Mouse (Mus musculus) embryonic fibroblast, embryonic 13.5 days (primary cell): Measurements from ENCODE around the gene Ccdc177. TPM values are rescaled to one million over a fixed set of nuclear protein-coding genes. Genes with fewer than 3 reads are reported as not detected.

Experiments used
- H3K27ac ChIP-seq: 2 replicates; pipeline ENCODE4 v1.5.1; 2012; ENCODE audit warnings: low read length, control low read depth, inconsistent platforms; ENCODE audit not compliant: insufficient read depth
- H3K4me1 ChIP-seq: 2 replicates; pipeline ENCODE4 v1.6.1; 2011; ENCODE audit warnings: low read length; ENCODE audit not compliant: control insufficient read depth, insufficient read depth
- H3K4me3 ChIP-seq: 2 replicates; pipeline ENCODE4 v1.5.1; 2011; ENCODE audit warnings: mild to moderate bottlenecking, control low read depth, low read length; ENCODE audit not compliant: insufficient read depth
- CTCF ChIP-seq: IDR thresholded peaks from 2 replicates; pipeline ENCODE4 v1.5.1; 2011; ENCODE audit warnings: mild to moderate bottlenecking, control low read depth, low read length, moderate library complexity, borderline replicate concordance; ENCODE audit not compliant: insufficient read depth
- POLR2A ChIP-seq: IDR thresholded peaks from 2 replicates; pipeline ENCODE4 v1.6.1; 2011; ENCODE audit warnings: low read depth, mild to moderate bottlenecking, control low read depth, low read length, moderate library complexity
- polyA plus RNA-seq: library from polyadenylated mRNA; stranded (reverse); fragments of >200 nt; gene quantifications from 2 replicates; pipeline ENCODE4 v1.2.4, GENCODE M21; 2011; ENCODE audit warnings: low read depth; ENCODE audit not compliant: missing spikeins, insufficient read length

Ccdc177 gene
- not detected in 2 replicates for polyA plus RNA-seq

DNA sequence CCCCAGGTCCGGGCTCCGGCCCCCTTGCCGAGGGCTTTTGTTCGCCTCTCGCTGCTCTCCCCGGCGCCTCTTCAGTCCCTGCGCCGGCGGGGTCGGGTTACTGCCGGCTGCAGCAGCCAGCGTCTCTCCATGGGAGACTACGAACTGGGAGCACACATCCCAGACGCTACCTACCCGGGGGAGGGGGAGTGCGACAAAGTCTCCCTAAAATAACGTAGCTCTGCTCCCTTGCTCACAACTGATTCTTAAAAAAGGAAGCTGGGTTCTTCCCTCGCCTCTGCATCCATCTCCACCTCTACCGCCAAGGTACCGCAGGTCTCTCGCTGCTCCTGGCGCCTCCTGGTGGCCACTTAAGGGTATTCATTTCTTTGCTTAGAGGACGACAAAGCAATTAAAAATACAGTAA, at the start of gene Ccdc177:
Gene Ccdc177, minus strand, starts transcription at position 292 of the 406 bp plus-strand sequence.
- peak; percentile 82 for TF ChIP-seq CTCF
- TF ChIP-seq POLR2A = no peak
- Histone ChIP-seq H3K4me3 (peak within 1 kb of the TSS; percentile 14), H3K27ac (no peak within 1 kb of the TSS), H3K4me1 (no peaks in the 10 kb centered on the region)

DNA sequence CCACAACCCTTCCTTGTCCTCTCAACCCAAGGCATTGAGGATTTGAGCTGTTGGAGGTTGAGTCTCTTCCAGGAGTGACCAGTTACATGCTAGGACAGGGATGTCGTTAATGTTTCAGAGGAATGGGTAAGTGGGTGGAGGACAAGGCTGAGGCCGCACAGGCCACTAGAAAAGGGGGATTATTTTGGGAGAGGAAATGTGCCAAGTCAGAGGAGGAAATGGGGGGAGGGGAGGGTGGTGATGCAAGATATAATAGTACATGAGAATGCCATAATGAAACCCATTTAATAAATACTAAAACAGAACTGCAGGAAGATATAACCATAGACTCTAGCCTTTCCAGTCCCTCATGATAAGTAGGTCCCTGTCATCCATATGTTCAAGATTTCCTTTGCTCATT, 49.5 kb upstream of the Ccdc177 start:
- peaks cover 23% of the 10 kb centered on the region for H3K4me1 ChIP-seq
- no peak for TF ChIP-seq CTCF
- TF ChIP-seq POLR2A = no peak
- H3K4me3 ChIP-seq = no peak overlapping the region
- no peak overlapping the region for H3K27ac ChIP-seq

DNA sequence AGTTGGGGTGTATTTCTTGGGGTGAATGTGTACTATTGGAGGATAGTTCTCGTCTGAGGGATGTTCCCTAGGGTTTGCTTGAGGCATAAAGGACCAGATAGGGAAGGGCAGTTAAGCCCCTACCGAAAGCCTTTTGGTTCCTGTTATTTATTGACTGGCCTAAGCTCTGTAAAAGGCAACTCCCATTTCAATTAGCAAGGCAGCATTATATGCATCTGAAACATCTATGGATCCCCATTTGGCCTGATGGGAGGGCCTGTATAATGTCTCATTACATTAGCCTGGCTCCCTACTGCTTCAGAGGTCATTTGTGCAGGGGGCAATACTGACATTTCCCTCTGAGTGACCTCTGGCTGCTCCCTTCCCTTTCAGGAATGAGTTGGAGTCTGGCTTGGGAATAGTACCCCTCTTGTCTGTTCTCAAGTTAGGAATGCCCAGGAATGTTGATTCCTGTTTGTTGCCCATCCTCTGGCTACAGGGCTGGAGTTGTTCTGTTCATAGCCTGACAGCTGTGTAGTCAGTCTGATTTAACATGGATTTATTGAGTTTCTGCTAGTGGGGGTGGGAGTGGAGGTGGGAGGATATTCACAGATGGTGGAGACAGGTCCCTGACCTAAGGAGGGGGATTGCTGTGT, 47.1 kb upstream of the Ccdc177 start:
- no peak overlapping the region for H3K27ac ChIP-seq
- TF ChIP-seq POLR2A (no peak), CTCF (no peak)
- H3K4me1 ChIP-seq = peaks cover 29% of the 10 kb centered on the region
- H3K4me3 ChIP-seq = no peak overlapping the region

DNA sequence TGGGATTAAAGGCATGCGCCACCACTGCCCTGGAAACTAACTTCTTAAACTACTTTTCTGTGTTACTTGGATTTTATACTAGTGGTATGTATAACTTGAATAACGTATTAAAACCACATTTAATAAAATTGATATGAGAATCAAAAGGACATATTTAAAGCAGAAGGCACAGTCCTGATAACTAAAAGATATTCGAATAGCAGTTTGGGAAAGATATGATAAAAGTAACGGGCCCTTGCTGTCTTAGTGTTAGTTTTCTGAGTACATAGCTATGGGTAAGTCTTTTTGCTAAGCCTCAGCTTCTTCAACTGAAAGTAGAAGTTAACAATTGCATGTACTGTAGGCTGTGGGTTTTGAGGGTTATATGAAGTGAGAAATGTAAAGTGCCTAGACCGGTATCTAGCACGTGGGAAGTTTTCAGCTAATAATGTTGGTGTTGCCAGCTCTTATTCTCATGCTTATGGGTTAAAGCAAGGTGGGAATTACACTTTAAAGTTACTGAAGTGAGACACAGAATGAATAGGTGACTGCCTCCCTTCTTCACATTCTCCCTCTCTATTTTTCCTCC, 44.5 kb upstream of the Ccdc177 start:
- Histone ChIP-seq H3K4me3 (no peak overlapping the region), H3K27ac (no peak overlapping the region), H3K4me1 (peaks cover 23% of the 10 kb centered on the region)
- TF ChIP-seq CTCF (no peak), POLR2A (no peak)

DNA sequence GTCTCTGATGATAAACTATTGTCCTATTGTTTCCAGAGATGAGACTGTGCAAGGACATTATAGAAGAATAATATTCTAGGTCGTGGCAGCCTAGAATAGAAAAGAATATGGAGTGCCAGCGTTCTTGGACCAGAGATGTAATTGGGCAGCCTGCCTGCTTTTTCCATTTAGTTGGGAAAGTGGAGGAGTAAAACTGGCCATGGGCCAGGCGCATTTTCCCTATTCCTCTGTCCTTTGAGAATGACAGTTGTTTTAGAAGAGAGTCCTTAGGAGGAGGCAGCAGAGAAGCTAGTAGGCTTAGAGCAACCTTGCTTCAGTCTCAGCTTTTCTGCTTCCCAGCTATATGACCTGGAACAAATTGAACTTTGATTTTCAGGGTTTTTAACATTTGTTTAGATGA, 43.4 kb upstream of the Ccdc177 start:
- Histone ChIP-seq H3K4me1 (peaks cover 19% of the 10 kb centered on the region), H3K4me3 (no peak overlapping the region), H3K27ac (peak overlapping the region; percentile 37; the same call in 1 of the 2 replicates)
- TF ChIP-seq POLR2A (no peak), CTCF (no peak)

DNA sequence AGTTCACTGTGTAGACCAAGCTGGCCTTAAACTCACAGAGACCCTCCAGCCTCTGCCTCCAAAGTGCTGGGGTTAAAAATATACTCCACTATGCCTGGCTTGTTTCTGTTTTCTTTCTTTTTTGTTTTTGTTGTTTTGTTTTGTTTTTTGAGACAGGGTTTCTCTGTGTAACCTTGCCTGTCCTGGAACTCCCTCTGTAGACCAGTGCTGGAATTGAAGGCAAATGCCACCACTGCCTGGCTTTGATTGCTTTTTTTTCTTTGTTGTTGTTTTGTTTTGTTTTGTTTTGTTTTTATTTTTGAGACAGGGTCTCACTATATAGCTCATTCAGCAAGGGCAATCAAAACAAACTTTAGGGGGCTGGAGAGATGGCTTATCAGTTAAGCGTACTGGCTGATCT, 41.0 kb upstream of the Ccdc177 start:
- Histone ChIP-seq H3K4me1 (peaks cover 12% of the 10 kb centered on the region), H3K27ac (no peak overlapping the region), H3K4me3 (no peak overlapping the region)
- TF ChIP-seq POLR2A (no peak), CTCF (no peak)

DNA sequence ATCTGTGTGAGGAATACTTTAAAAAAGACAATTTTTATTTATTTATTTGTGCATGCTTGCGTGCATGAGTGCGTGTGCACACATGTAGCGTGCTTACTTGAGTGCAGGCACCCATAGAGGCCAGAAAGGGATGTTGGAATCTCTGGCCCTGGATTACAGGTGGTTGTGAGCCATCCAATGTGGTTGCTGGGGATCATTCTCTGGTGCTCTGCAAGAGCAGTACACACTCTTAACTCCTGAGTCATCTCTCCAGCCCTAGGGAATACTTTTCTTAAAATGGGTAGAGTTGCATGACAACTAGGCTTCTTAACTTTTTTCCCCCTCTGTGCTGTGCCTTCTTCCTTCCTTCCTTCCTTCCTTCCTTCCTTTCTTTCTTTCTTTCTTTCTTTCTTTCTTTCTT, 39.7 kb upstream of the Ccdc177 start:
- no peak overlapping the region for H3K27ac ChIP-seq
- H3K4me3 ChIP-seq = no peak overlapping the region
- peaks cover 15% of the 10 kb centered on the region for H3K4me1 ChIP-seq
- TF ChIP-seq POLR2A (no peak), CTCF (no peak)

DNA sequence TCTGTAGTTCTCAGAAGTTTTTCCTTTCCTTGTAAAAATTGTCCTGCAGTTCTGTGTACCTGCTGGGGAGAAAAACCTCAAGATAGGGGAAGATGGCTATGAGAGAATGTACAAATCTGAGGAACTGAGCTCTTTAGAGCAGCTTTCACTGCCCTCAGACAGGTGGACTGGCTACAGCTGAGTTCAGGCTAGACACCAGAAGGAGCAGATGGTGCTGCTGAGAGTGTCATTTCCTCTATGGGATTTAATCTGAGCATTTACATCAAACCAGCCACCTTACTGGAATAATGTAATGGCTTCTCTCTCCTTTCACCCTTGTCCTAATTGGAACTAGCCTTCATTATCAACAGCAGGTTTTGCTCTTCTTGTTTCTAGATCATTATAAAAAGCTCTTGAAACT, 37.8 kb upstream of the Ccdc177 start:
- no peak overlapping the region for H3K4me3 ChIP-seq
- H3K27ac ChIP-seq = no peak overlapping the region
- TF ChIP-seq CTCF (no peak), POLR2A (no peak)

DNA sequence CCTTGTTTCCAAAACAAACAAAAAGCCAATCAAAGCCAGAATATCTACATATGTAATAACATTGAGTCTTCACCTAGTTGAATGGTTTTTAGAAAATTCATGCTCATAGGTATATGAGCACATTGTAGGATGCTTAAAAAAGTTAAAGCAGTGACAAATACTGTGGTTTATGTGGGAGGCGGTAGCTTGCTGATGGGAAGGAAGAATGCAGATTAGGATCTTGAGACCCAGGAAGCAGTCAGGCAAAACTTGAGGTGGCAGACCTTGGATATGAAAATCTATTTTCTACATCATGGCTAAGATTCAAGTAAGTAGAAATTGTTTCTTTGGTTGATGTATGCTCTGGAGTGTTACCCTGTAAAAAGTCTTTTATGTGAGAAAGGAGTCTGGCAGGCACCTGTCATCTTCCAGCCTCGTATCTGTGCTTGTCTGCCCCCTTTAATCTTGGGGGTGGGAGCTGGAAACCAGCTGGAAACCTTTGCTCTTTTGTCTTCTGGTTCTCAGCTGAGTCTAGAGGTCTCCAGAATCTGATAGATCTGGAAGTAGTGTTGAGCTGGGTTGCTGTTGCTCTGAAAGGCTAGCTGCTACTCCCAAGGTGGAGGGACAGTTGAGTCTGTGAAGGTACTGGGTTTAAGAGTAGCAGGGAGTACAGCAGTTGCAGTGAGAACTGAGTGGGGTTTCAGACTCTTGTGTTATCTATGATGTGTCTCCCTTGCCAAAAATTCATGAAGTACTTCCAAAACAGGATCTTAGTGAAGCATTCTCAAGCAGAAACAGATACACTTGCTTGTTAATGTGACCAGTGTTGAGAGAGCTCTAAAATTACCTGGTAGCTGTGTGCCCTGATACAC, 34.7 kb upstream of the Ccdc177 start:
- TF ChIP-seq CTCF (no peak), POLR2A (no peak)
- Histone ChIP-seq H3K27ac (0 out of 2 replicates have a peak overlapping the region, but pooled peaks have one; percentile 7), H3K4me3 (no peak overlapping the region), H3K4me1 (peaks cover 9% of the 10 kb centered on the region; the same call in 1 of the 2 replicates)

More for the DNA sequence above, 37.8 kb upstream of the Ccdc177 start:
- H3K4me1 ChIP-seq = peaks cover 12% of the 10 kb centered on the region
